In the genomic region with DNA sequence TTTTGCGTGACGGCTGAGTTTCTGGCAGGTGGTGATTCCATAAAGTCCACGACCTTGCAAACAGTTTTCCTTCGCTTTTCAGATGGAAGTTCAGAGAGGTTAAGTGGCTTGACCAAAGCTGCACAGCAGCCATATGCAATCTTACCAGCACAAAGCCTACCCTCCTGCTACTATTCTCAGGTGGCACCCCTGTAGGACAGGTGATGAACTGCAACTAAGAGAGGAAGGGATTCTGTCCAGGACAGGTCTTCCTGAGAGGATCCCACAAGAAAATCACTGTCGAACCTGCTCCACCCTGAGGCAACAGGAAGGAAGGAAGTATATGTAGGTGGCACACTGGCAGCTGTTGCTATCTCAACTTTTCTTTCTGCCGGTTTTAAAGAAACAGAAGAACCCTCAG, we compare ENCODE assay signal across 9 mouse cellular contexts. TPM values are rescaled to one million over a fixed set of nuclear protein-coding genes. Genes with fewer than 3 reads are reported as not detected.
A peak's percentile ranks its signal among the peaks of the same experiment; 100 is the strongest.
DNase-seq lines count a peak whose midpoint lies in the region; ATAC-seq and TF ChIP-seq lines count a peak whose summit lies in the region.
"Had no signal": no experiment of that assay in that cellular context is flagged by ENCODE, and none has a peak within 500 bp of the region (broad histone marks: within the 10 kb centered on the region; RNA-seq: fewer than 3 reads in every experiment).

No protein-coding gene starts in this region.

- no peak overlapping the region for H3K4me3 ChIP-seq in heart, adult 2 months
- no peak overlapping the region for H3K4me3 ChIP-seq in kidney, embryonic 16.5 days (ENCODE audit: low read length)
- H3K4me3 ChIP-seq in embryonic facial prominence, embryonic 13.5 days: no peak overlapping the region
- H3K4me3 ChIP-seq: myocyte had no signal

- H3K4me1 ChIP-seq in heart, adult 2 months (ENCODE audit: control insufficient read depth, insufficient read depth, low read length): peaks cover 19% of the 10 kb centered on the region
- H3K4me1 ChIP-seq in kidney, embryonic 16.5 days (ENCODE audit: insufficient read depth, low read length): peaks cover 55% of the 10 kb centered on the region
- H3K4me1 ChIP-seq in embryonic facial prominence, embryonic 13.5 days: peaks cover 51% of the 10 kb centered on the region

- 55% methylated on average over 6 of the region's 6 CpGs for WGBS in heart, adult 2 months
- WGBS in kidney, embryonic 16.5 days: 60% methylated on average over 6 of the region's 6 CpGs
- 63% methylated on average over 6 of the region's 6 CpGs for WGBS in embryonic facial prominence, embryonic 13.5 days

- no peak for DNase-seq in heart, adult 2 months
- DNase-seq in heart, postnatal 25 days (ENCODE audit: low spot score): no peak
- DNase-seq in kidney, adult 11 months: no peak
- peak; percentile 8 for DNase-seq in CD4-positive helper T cell, adult 2 months (ENCODE audit: low read depth, low spot score)
- no peak for DNase-seq in spleen, postnatal 10 days (ENCODE audit: low spot score in 2 of 2)

- intact Hi-C loops in heart, adult 2 months (cut with DNase I): loop anchor here (10.0 kb wide), 1 partner anchor 74 kb away; no protein-coding TSS in a partner anchor
- intact Hi-C loops in heart, postnatal 25 days (cut with DNase I): no loop called here

- no peak overlapping the region for H3K4me2 ChIP-seq in kidney, embryonic 16.5 days (replicated peaks; ENCODE audit: low read depth, low read length)
- H3K4me2 ChIP-seq in embryonic facial prominence, embryonic 13.5 days: no peak overlapping the region

- no peak for TF ChIP-seq CTCF in heart, adult 2 months (IDR thresholded peaks at IDR 0.05)

- no peak for TF ChIP-seq EP300 in heart, adult 2 months (IDR thresholded peaks at IDR 0.05; ENCODE audit: insufficient read depth, low read depth, low read length)

- no peaks in the 10 kb centered on the region for H3K79me2 ChIP-seq in heart, adult 2 months (replicated peaks; ENCODE audit: control insufficient read depth, insufficient read depth, low read length)

- no peaks in the 10 kb centered on the region for H3K36me3 ChIP-seq in heart, adult 2 months (ENCODE audit: control insufficient read depth, insufficient read depth, low read length)
- H3K36me3 ChIP-seq in kidney, embryonic 16.5 days (ENCODE audit: insufficient read depth, low read length): peaks cover 2% of the 10 kb centered on the region
- peaks cover 40% of the 10 kb centered on the region for H3K36me3 ChIP-seq in embryonic facial prominence, embryonic 13.5 days

- no peaks in the 10 kb centered on the region for H3K27me3 ChIP-seq in heart, adult 2 months (ENCODE audit: control insufficient read depth, insufficient read depth, low read length)
- H3K27me3 ChIP-seq in kidney, embryonic 16.5 days (ENCODE audit: insufficient read depth, low read length): no peaks in the 10 kb centered on the region
- no peaks in the 10 kb centered on the region for H3K27me3 ChIP-seq in embryonic facial prominence, embryonic 13.5 days

- TF ChIP-seq POLR2A in heart, adult 2 months (IDR thresholded peaks at IDR 0.05; ENCODE audit: insufficient read depth, low read depth, low read length): no peak

- no peak for ATAC-seq in kidney, embryonic 16.5 days (ENCODE audit: low FRiP score, low TSS enrichment)
- ATAC-seq in embryonic facial prominence, embryonic 13.5 days (ENCODE audit: insufficient number of reproducible peaks, insufficient read depth, low FRiP score, low TSS enrichment, low read depth): no peak
- no peak for ATAC-seq in frontal cortex, adult (ENCODE audit: low TSS enrichment)

- peak overlapping the region; percentile 92; the same call in 1 of the 2 replicates for H3K27ac ChIP-seq in heart, adult 2 months
- peak overlapping the region; percentile 70; the same call in 1 of the 2 replicates for H3K27ac ChIP-seq in kidney, embryonic 16.5 days (ENCODE audit: low read length)
- H3K27ac ChIP-seq in embryonic facial prominence, embryonic 13.5 days: peak overlapping the region; percentile 62

- no peak overlapping the region for H3K9ac ChIP-seq in heart, adult 2 months (ENCODE audit: low read depth, low read length)
- no peak overlapping the region for H3K9ac ChIP-seq in kidney, embryonic 16.5 days (replicated peaks; ENCODE audit: low read length)
- no peak overlapping the region for H3K9ac ChIP-seq in embryonic facial prominence, embryonic 13.5 days

- H3K9me3 ChIP-seq in kidney, embryonic 16.5 days (ENCODE audit: low read length): no peaks in the 10 kb centered on the region
- H3K9me3 ChIP-seq in embryonic facial prominence, embryonic 13.5 days: no peaks in the 10 kb centered on the region

RNA-seq across cellular contexts. Expression of a gene that starts 17.1 kb away (rescaled TPM):
- total RNA-seq in heart, adult 2 months (2021): 1 to 10 TPM; 7.9 to 9.5 TPM
- polyA plus RNA-seq in heart, adult 2 months (2012; rRNA removed): 4.4 and 6.1 TPM in 2 replicates
- total RNA-seq in heart, postnatal 25 days (2021): 10 to 100 TPM in 1 of 2 experiments, 1 to 10 TPM in 1; 9.5 to 10.3 TPM
- polyA plus RNA-seq in kidney, embryonic 16.5 days (2015; fragmentation: Nextera tagmentation; extraction: Ambion mirVana): 5.5 and 6.2 TPM in 2 replicates
- polyA plus RNA-seq in embryonic facial prominence, embryonic 13.5 days (2015; fragmentation: Nextera tagmentation; extraction: Ambion mirVana): 7.8 and 8.7 TPM in 2 replicates
